Mouse (Mus musculus) embryo, embryonic 11 days (tissue): ENCODE data around the gene Btbd35f3.
"Not testable (repeated sequence)": the region's sequence is repeated elsewhere in the genome, so short reads cannot be mapped to it uniquely, and the experiment has no call there.

Source experiments
- DNase-seq: peaks from one replicate; pipeline ENCODE4 v3.0.0-alpha.2; 2015

Gene Btbd35f3

DNA sequence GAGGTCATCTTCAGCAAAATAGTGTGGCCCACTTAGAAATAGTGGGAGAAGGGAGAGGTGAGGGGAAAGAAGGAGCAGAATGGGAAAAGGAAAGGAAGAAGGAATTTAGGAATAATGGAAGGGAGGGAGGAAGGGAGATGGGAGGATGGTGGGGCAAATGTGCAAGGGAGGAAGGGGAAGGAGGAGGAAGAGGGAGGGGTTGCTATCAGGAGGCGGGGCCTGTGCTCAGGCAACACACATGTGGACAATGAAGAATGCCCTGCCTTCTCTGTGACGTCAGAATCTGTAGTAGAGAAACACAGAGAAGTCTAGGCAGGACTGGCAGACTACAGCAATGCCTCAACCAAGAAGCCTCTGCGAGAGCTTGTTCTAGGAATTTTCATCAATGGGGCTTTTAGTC is at the start of gene Btbd35f3:
Btbd35f3 (plus strand) TSS at position 301 of the 400 bp plus-strand sequence.
- DNase-seq, result not testable (repeated sequence)
